Mouse (Mus musculus) midbrain, embryonic 15.5 days (tissue): Measurements from ENCODE around the gene Cgn. TPM values are rescaled to one million over a fixed set of nuclear protein-coding genes. Genes with fewer than 3 reads are reported as not detected.

Experiments
- ATAC-seq: fragments of 200-750 bp; cut with Nextera tagmentation; replicated peaks from 2 replicates; pipeline ENCODE4 v1.8.0; 2017; ENCODE audit warnings: moderate TSS enrichment
- H3K27ac ChIP-seq: fragments of 300-500 bp; sonication (generic); 2 replicates; pipeline ENCODE4 v1.5.1; 2015; ENCODE audit warnings: mild to moderate bottlenecking, inconsistent platforms
- H3K27me3 ChIP-seq: fragments of 300-500 bp; sonication (generic); replicated peaks from 2 replicates; pipeline ENCODE4 v1.6.1; 2015; ENCODE audit warnings: inconsistent platforms
- H3K36me3 ChIP-seq: fragments of 300-500 bp; sonication (generic); replicated peaks from 2 replicates; pipeline ENCODE4 v1.6.1; 2015; ENCODE audit warnings: inconsistent platforms
- H3K4me1 ChIP-seq: fragments of 300-500 bp; sonication (generic); 2 replicates; pipeline ENCODE4 v1.6.1; 2015; ENCODE audit warnings: inconsistent platforms
- H3K4me2 ChIP-seq: fragments of 300-500 bp; sonication (generic); 2 replicates; pipeline ENCODE4 v1.6.1; 2015; ENCODE audit warnings: inconsistent platforms, mild to moderate bottlenecking, moderate library complexity
- H3K4me3 ChIP-seq: fragments of 300-500 bp; sonication (generic); 2 replicates; pipeline ENCODE4 v1.5.1; 2015; ENCODE audit warnings: mild to moderate bottlenecking, inconsistent platforms
- H3K9ac ChIP-seq: fragments of 300-500 bp; sonication (generic); 2 replicates; pipeline ENCODE4 v1.6.1; 2015; ENCODE audit warnings: mild to moderate bottlenecking, inconsistent platforms
- H3K9me3 ChIP-seq: fragments of 300-500 bp; sonication (generic); 2 replicates; pipeline ENCODE4 v1.6.1; 2016; ENCODE audit warnings: inconsistent platforms
- WGBS: fragments of 180-500 bp; shearing (Covaris S2); methylation state at CpG from one replicate; pipeline ENCODE4 v1.1.7; 2015; ENCODE audit warnings: mixed read lengths; 5-methylcytosine and 5-hydroxymethylcytosine counted together
- polyA plus RNA-seq: library from polyadenylated mRNA; unstranded; fragments of >200 nt; fragmentation: Nextera tagmentation; extraction: Ambion mirVana; gene quantifications from 2 replicates; pipeline ENCODE4 v1.2.1, GENCODE M21; 2015

The Cgn gene
- polyA plus RNA-seq: 11.6 and 13.7 TPM in 2 replicates

DNA sequence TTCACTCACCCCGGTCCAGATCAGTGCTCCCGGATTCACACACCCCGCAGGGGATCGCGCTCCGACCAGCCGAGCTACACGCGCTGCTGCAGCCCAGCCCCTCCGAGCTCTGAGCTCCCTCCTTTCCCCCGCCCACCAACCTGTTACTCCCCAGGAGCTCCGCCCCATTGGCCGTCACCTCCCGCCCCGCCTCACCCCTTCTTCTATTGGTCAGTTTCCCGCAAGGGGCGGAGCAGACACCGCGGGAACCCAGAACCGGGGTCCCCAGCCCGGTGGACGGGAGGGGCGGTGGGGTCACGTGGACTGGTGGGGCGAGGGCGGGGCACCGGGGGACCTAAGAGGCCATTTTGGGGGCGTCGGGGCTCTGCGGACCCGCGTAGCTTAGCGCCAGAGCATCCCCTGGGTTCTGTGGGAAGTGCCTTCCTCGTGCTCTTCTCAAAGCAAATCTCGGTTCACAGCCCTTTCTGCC, at the start of gene Cgn:
Gene Cgn, minus strand, starts transcription at position 126 of the 469 bp plus-strand sequence.
- Histone ChIP-seq H3K4me3 (peak within 1 kb of the TSS; percentile 56), H3K27ac (peak within 1 kb of the TSS; percentile 92), H3K4me2 (peak within 1 kb of the TSS; percentile 92), H3K9ac (peak within 1 kb of the TSS; percentile 75), H3K4me1 (peaks cover 26% of the 10 kb centered on the region), H3K36me3 (no peaks in the 10 kb centered on the region), H3K27me3 (no peaks in the 10 kb centered on the region), H3K9me3 (no peaks in the 10 kb centered on the region)
- ATAC-seq: peak; percentile 94
- WGBS: 0% methylated on average over 35 of the region's 35 CpGs

DNA sequence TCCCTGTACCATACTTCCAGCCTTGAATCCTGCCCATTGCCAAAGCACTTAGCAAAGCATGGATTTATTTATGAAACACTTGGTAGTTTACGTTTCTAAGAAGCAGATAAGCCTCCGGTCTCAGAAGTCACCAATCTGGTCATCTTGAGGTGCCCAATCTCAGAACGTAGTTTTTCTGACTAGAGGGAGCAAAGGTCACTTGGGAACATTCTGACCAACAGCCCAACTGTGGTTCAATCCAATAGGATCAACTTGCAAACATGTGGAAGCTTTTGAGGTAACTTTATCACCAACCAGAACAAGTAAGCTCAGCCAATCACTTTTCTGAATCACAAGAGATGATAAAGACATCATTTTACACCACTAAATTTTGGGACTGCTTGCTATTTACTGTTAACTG, 49.1 kb upstream of the Cgn start:
- Histone ChIP-seq H3K9ac (no peak overlapping the region), H3K9me3 (no peaks in the 10 kb centered on the region), H3K36me3 (no peaks in the 10 kb centered on the region), H3K4me2 (no peak overlapping the region), H3K27me3 (no peaks in the 10 kb centered on the region), H3K4me3 (no peak overlapping the region), H3K4me1 (peaks cover 21% of the 10 kb centered on the region), H3K27ac (no peak overlapping the region)
- no peak for ATAC-seq
- 85% methylated on average over 3 of the region's 3 CpGs for WGBS

GRCm38 (mm10) chr3:94833358-94833757, 47.1 kb upstream of the Cgn start:
- Histone ChIP-seq H3K27me3 (no peaks in the 10 kb centered on the region), H3K4me2 (no peak overlapping the region), H3K4me1 (peaks cover 3% of the 10 kb centered on the region; the same call in 1 of the 2 replicates), H3K4me3 (no peak overlapping the region), H3K9me3 (no peaks in the 10 kb centered on the region), H3K36me3 (no peaks in the 10 kb centered on the region), H3K9ac (no peak overlapping the region), H3K27ac (no peak overlapping the region)
- no peak for ATAC-seq

- no peak overlapping the region for H3K27ac ChIP-seq
- H3K9ac ChIP-seq: no peak overlapping the region
- H3K4me3 ChIP-seq: no peak overlapping the region
- no peaks in the 10 kb centered on the region for H3K36me3 ChIP-seq
- peaks cover 3% of the 10 kb centered on the region; the same call in 1 of the 2 replicates for H3K4me1 ChIP-seq
- H3K4me2 ChIP-seq: no peak overlapping the region
- no peaks in the 10 kb centered on the region for H3K9me3 ChIP-seq
- H3K27me3 ChIP-seq: no peaks in the 10 kb centered on the region
- no peak for ATAC-seq
- WGBS: 85% methylated on average over 5 of the region's 5 CpGs
Measured at GRCm38 (mm10) chr3:94832701-94833100, 46.4 kb upstream of the Cgn start.

GRCm38 (mm10) chr3:94832100-94832499, 45.8 kb upstream of the Cgn start:
- H3K4me3 ChIP-seq: no peak overlapping the region
- H3K9ac ChIP-seq: no peak overlapping the region
- peaks cover 3% of the 10 kb centered on the region; the same call in 1 of the 2 replicates for H3K4me1 ChIP-seq
- no peaks in the 10 kb centered on the region for H3K9me3 ChIP-seq
- no peaks in the 10 kb centered on the region for H3K36me3 ChIP-seq
- ATAC-seq: no peak
- no peak overlapping the region for H3K4me2 ChIP-seq
- H3K27ac ChIP-seq: no peak overlapping the region
- no peaks in the 10 kb centered on the region for H3K27me3 ChIP-seq
- 16% methylated on average over 9 of the region's 9 CpGs for WGBS

GRCm38 (mm10) chr3:94824110-94824509, 37.8 kb upstream of the Cgn start:
- Histone ChIP-seq H3K27ac (no peak overlapping the region), H3K9me3 (no peaks in the 10 kb centered on the region), H3K4me1 (peaks cover 17% of the 10 kb centered on the region; the same call in 1 of the 2 replicates), H3K4me2 (no peak overlapping the region), H3K27me3 (no peaks in the 10 kb centered on the region), H3K36me3 (no peaks in the 10 kb centered on the region), H3K9ac (no peak overlapping the region), H3K4me3 (no peak overlapping the region)
- no peak for ATAC-seq
- 81% methylated on average over 3 of the region's 3 CpGs for WGBS

GRCm38 (mm10) chr3:94822082-94822481, 35.8 kb upstream of the Cgn start:
- ATAC-seq: no peak
- WGBS: 79% methylated on average over 4 of the region's 4 CpGs

DNA sequence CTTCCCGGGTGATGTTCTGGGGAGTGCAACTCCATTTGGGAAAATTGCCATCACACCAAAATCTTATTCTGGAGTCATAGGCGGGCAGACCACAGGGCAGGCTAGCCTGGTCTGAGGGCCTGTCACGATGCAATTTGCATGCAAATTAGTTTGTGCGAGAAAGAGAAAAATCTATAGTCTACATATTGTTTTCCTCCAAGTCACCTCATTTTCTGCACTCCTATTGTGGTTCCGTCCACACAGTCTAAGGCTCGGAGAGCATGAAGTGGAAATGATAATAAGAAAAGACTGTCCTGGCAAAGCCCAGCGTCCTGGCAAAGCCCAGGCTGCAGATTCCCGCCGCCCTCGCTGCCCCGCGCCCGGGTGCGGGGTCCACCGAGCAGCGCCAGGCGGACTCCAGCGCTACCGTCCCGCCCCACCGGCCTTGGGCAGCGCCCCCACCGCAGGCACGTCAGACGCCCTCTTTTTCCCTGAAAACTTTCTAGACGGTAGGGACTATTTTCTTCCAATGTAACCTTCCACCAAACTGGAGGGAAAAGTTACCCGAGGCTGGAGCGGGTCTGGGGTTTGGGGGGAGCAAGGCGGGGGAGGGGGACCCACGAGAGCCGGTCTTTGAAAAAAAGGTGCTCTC, 34.8 kb upstream of the Cgn start:
- peak overlapping the region; percentile 69 for H3K9ac ChIP-seq
- no peaks in the 10 kb centered on the region for H3K36me3 ChIP-seq
- no peaks in the 10 kb centered on the region for H3K27me3 ChIP-seq
- peaks cover 17% of the 10 kb centered on the region; the same call in 1 of the 2 replicates for H3K4me1 ChIP-seq
- peak overlapping the region; percentile 63 for H3K4me3 ChIP-seq
- no peaks in the 10 kb centered on the region for H3K9me3 ChIP-seq
- ATAC-seq: peak; percentile 72
- H3K4me2 ChIP-seq: peak overlapping the region; percentile 73
- peak overlapping the region; percentile 90 for H3K27ac ChIP-seq
- 1% methylated on average over 31 of the region's 31 CpGs for WGBS

More at GRCm38 (mm10) chr3:94822082-94822481, 35.8 kb upstream of the Cgn start:
- H3K4me1 ChIP-seq: peaks cover 17% of the 10 kb centered on the region; the same call in 1 of the 2 replicates
- H3K27me3 ChIP-seq: no peaks in the 10 kb centered on the region
- H3K9me3 ChIP-seq: no peaks in the 10 kb centered on the region
- peak overlapping the region; percentile 69; the same call in 1 of the 2 replicates for H3K9ac ChIP-seq
- H3K4me2 ChIP-seq: peak overlapping the region; percentile 73
- H3K27ac ChIP-seq: peak overlapping the region; percentile 90
- no peaks in the 10 kb centered on the region for H3K36me3 ChIP-seq
- peak overlapping the region; percentile 63 for H3K4me3 ChIP-seq

DNA sequence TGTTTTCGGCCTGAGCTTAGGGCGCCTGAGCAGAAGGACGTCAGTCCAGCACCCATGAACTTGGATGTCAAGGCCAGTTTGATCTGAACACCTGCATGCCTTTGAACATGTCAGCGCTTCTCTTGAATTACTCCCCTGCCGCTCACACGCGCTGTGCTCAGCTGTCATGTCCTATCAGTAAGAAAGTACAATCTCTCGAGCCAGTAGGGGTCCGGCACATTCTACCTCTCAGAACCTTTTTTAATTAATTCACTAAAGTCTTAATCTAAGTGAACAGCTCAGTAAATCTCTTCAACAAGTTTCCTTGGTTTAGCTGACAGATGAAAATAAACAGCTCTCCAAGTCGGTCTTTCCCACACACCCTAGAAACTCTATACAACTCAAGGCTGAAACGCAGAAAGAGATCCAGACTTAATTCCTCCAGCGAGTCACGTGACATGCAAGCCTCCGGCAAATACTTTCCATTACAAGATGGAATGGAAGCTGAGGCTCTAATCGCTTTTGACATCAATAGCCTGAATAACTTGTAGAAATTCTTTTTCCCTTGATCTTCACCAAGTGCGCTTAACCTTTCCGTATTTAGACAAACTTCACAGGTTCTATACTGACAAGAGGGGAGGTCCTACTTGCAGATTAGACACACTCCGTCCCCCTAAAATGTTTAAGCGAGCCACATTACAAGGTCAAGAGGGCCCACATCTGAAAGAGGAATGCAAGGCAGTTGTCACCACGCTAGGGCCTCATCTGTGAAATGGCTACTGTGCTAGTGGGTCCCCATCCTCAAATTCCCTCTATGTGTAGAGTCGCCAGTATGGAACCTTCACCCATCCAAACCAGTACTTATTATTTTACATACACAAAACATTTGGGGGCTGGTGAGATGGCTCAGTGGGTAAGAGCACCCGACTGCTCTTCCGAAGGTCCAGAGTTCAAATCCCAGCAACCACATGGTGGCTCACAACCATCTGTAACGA, 33.4 kb upstream of the Cgn start:
- Histone ChIP-seq H3K9me3 (no peaks in the 10 kb centered on the region), H3K9ac (no peak overlapping the region), H3K27ac (no peak overlapping the region), H3K27me3 (no peaks in the 10 kb centered on the region), H3K36me3 (no peaks in the 10 kb centered on the region), H3K4me1 (peaks cover 17% of the 10 kb centered on the region; the same call in 1 of the 2 replicates), H3K4me2 (no peak overlapping the region), H3K4me3 (no peak overlapping the region)
- no peak for ATAC-seq
- 55% methylated on average over 24 of the region's 24 CpGs for WGBS

GRCm38 (mm10) chr3:94817731-94818130, 31.4 kb upstream of the Cgn start:
- no peak for ATAC-seq
- no peak overlapping the region for H3K4me3 ChIP-seq
- WGBS: 98% methylated on average over 2 of the region's 2 CpGs
- no peaks in the 10 kb centered on the region for H3K27me3 ChIP-seq
- H3K27ac ChIP-seq: no peak overlapping the region
- H3K4me1 ChIP-seq: peaks cover 17% of the 10 kb centered on the region; the same call in 1 of the 2 replicates
- H3K9me3 ChIP-seq: no peaks in the 10 kb centered on the region
- no peaks in the 10 kb centered on the region for H3K36me3 ChIP-seq
- H3K4me2 ChIP-seq: no peak overlapping the region
- no peak overlapping the region for H3K9ac ChIP-seq

DNA sequence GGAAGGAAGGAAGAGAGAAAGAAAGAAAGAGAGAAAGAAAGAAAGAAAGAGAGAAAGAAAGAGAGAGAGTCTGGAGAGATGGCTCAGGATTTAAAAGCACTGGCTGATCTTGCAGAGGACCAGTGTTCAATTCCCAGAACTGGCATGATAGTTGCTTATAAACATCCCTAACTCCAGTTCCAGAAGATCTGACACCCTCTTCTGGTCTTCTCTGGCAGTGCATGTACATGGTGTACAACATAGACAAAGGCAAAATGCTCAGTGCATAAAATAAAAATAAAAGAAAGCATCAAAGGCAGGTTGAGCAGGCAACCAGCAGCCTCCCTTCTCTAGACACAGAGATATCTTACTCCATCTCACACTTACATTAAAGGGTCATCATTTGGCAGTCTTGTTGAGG, 29.3 kb upstream of the Cgn start:
- H3K27ac ChIP-seq: no peak overlapping the region
- H3K36me3 ChIP-seq: no peaks in the 10 kb centered on the region
- H3K9me3 ChIP-seq: no peaks in the 10 kb centered on the region
- no peak overlapping the region for H3K9ac ChIP-seq
- ATAC-seq: no peak
- no peak overlapping the region for H3K4me2 ChIP-seq
- no peak overlapping the region for H3K4me3 ChIP-seq
- no peaks in the 10 kb centered on the region for H3K27me3 ChIP-seq
- H3K4me1 ChIP-seq: peaks cover 8% of the 10 kb centered on the region; the same call in 1 of the 2 replicates

DNA sequence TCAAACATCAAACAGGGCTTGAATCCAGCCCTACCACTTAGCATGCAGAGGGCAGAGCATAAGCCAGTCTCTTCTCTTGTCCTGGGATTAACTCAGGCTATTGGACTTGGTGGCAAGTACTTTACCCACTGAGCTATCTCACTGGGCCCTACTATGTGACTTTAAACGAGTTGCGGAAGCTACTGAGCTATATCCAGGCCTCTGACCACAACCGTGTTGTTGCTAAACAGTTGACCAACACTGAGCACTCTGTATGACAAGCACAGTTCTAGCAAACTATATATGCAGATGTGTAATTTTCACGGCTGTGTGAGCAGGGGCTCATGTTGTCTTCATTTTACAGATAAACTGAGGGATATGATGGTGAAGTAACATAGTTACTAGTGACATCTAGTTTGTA, 28.4 kb upstream of the Cgn start:
- WGBS: 76% methylated on average over 4 of the region's 4 CpGs
- H3K9ac ChIP-seq: no peak overlapping the region
- H3K4me3 ChIP-seq: no peak overlapping the region
- H3K36me3 ChIP-seq: no peaks in the 10 kb centered on the region
- H3K27me3 ChIP-seq: no peaks in the 10 kb centered on the region
- no peak overlapping the region for H3K4me2 ChIP-seq
- H3K9me3 ChIP-seq: no peaks in the 10 kb centered on the region
- no peak for ATAC-seq
- H3K27ac ChIP-seq: no peak overlapping the region
- H3K4me1 ChIP-seq: peaks cover 4% of the 10 kb centered on the region; the same call in 1 of the 2 replicates
